In genomic region chr16:30065537-30066183, GRCm38 (mm10) we compare ENCODE assay signal across 8 mouse cellular contexts. TPM values are rescaled to one million over a fixed set of nuclear protein-coding genes. Genes with fewer than 3 reads are reported as not detected.
DNase-seq lines count a peak whose midpoint lies in the region; ATAC-seq and TF ChIP-seq lines count a peak whose summit lies in the region.

No protein-coding gene starts in this region.

- peak overlapping the region; percentile 54 for H3K4me3 ChIP-seq in cerebellum, adult 2 months (replicated peaks; ENCODE audit: insufficient read depth, low read depth, low read length)
- H3K4me3 ChIP-seq in E14TG2a.4 (replicated peaks; ENCODE audit: low read length): peak overlapping the region; percentile 84
- peak overlapping the region; percentile 61 for H3K4me3 ChIP-seq in forebrain, embryonic 14.5 days (ENCODE audit: low read depth, low read length)
- peak overlapping the region; percentile 64 for H3K4me3 ChIP-seq in intestine, postnatal 0 days (ENCODE audit: low read depth, low read length)
- H3K4me3 ChIP-seq in midbrain, postnatal 0 days (ENCODE audit: low read depth, low read length): peak overlapping the region; percentile 47

- H3K27ac ChIP-seq in cerebellum, adult 2 months (ENCODE audit: insufficient read depth, low read length): peak overlapping the region; percentile 63; the same call in 1 of the 2 replicates
- H3K27ac ChIP-seq in forebrain, embryonic 14.5 days (ENCODE audit: low read depth, low read length): peak overlapping the region; percentile 84
- H3K27ac ChIP-seq in intestine, postnatal 0 days (ENCODE audit: low read depth, low read length): peak overlapping the region; percentile 88
- H3K27ac ChIP-seq in midbrain, postnatal 0 days (ENCODE audit: low read depth, low read length): peak overlapping the region; percentile 52; the same call in 1 of the 2 replicates

- TF ChIP-seq POLR2A in cerebellum, adult 2 months (IDR thresholded peaks at IDR 0.05; ENCODE audit: borderline replicate concordance, insufficient read depth, low read length): no peak

- peaks cover 11% of the 10 kb centered on the region for H3K36me3 ChIP-seq in E14TG2a.4 (ENCODE audit: insufficient read depth, low read length)
- no peaks in the 10 kb centered on the region for H3K36me3 ChIP-seq in forebrain, embryonic 14.5 days (ENCODE audit: control insufficient read depth, insufficient read depth, low read length)
- H3K36me3 ChIP-seq in intestine, postnatal 0 days (ENCODE audit: control insufficient read depth, insufficient read depth): no peaks in the 10 kb centered on the region; the same call in 1 of the 2 replicates
- H3K36me3 ChIP-seq in midbrain, postnatal 0 days (ENCODE audit: insufficient read depth, low read length): no peaks in the 10 kb centered on the region

- no peak for TF ChIP-seq CTCF in cerebellum, adult 2 months (IDR thresholded peaks at IDR 0.05; ENCODE audit: borderline replicate concordance, insufficient read depth, low read depth, low read length)
- no peak for TF ChIP-seq CTCF in E14TG2a.4 (conservative IDR thresholded peaks at IDR 0.05; ENCODE audit: low read length)
- no peak for TF ChIP-seq CTCF in intestine, postnatal 0 days (IDR thresholded peaks at IDR 0.05; ENCODE audit: low read depth)
- no peak for TF ChIP-seq CTCF in midbrain, postnatal 0 days (IDR thresholded peaks at IDR 0.05)

- peak in 1 of 2 experiments; percentile 25 for DNase-seq in cerebellum, adult 2 months
- peak; percentile 45 for DNase-seq in forebrain, embryonic 14.5 days (ENCODE audit: low spot score)
- DNase-seq in midbrain, postnatal 0 days (ENCODE audit: low spot score): no peak
- no peak for DNase-seq in gastrocnemius, adult 8-10 months (ENCODE audit: low spot score in 2 of 2)
- no peak for DNase-seq in Muller cell, postnatal 12 days (ENCODE audit: inconsistent ontology term)

- peak overlapping the region; percentile 100 for H3K4me2 ChIP-seq in forebrain, embryonic 14.5 days (ENCODE audit: low read length)
- H3K4me2 ChIP-seq in intestine, postnatal 0 days (replicated peaks; ENCODE audit: low read depth): peak overlapping the region; percentile 97
- H3K4me2 ChIP-seq in midbrain, postnatal 0 days (ENCODE audit: low read depth, low read length, poor library complexity, severe bottlenecking): peak overlapping the region; percentile 78

- no peaks in the 10 kb centered on the region for H3K4me1 ChIP-seq in cerebellum, adult 2 months (ENCODE audit: control insufficient read depth, insufficient read depth, low read length)
- H3K4me1 ChIP-seq in E14TG2a.4 (replicated peaks; ENCODE audit: low read depth, low read length): peaks cover 65% of the 10 kb centered on the region
- peaks cover 29% of the 10 kb centered on the region for H3K4me1 ChIP-seq in forebrain, embryonic 14.5 days (ENCODE audit: control insufficient read depth, insufficient read depth, low read length)
- 0 out of 2 replicates have a peak, but pooled peaks cover 3% of the 10 kb centered on the region for H3K4me1 ChIP-seq in intestine, postnatal 0 days (replicated peaks; ENCODE audit: control insufficient read depth, insufficient read depth, low read length)
- H3K4me1 ChIP-seq in midbrain, postnatal 0 days (ENCODE audit: insufficient read depth, low read length): no peaks in the 10 kb centered on the region

- no peaks in the 10 kb centered on the region for H3K9me3 ChIP-seq in E14TG2a.4 (ENCODE audit: low read length)
- H3K9me3 ChIP-seq in forebrain, embryonic 14.5 days (replicated peaks; ENCODE audit: control insufficient read depth, low read length): no peaks in the 10 kb centered on the region
- no peaks in the 10 kb centered on the region for H3K9me3 ChIP-seq in intestine, postnatal 0 days (ENCODE audit: control insufficient read depth)
- H3K9me3 ChIP-seq in midbrain, postnatal 0 days (ENCODE audit: low read length): no peaks in the 10 kb centered on the region

- 4% methylated on average over 21 of the region's 21 CpGs for WGBS in cerebellum, adult 2 months
- under 1% methylated on average over 21 of the region's 21 CpGs for WGBS in forebrain, embryonic 14.5 days
- 1% methylated on average over 21 of the region's 21 CpGs for WGBS in intestine, postnatal 0 days
- under 1% methylated on average over 21 of the region's 21 CpGs for WGBS in midbrain, postnatal 0 days

- peaks cover 11% of the 10 kb centered on the region; the same call in 1 of the 2 replicates for H3K27me3 ChIP-seq in cerebellum, adult 2 months (ENCODE audit: control insufficient read depth, insufficient read depth, low read length)
- peaks cover 4% of the 10 kb centered on the region; the same call in 1 of the 2 replicates for H3K27me3 ChIP-seq in E14TG2a.4 (ENCODE audit: insufficient read depth, low read length)
- 0 out of 2 replicates have a peak, but pooled peaks cover 7% of the 10 kb centered on the region for H3K27me3 ChIP-seq in forebrain, embryonic 14.5 days (replicated peaks; ENCODE audit: control insufficient read depth, insufficient read depth, low read length)
- H3K27me3 ChIP-seq in intestine, postnatal 0 days (replicated peaks; ENCODE audit: control insufficient read depth, insufficient read depth, low read length): no peaks in the 10 kb centered on the region
- H3K27me3 ChIP-seq in midbrain, postnatal 0 days (ENCODE audit: insufficient read depth, low read length): peaks cover 35% of the 10 kb centered on the region

- no peak for ATAC-seq in cerebellum, adult (ENCODE audit: insufficient number of reproducible peaks, low FRiP score, low TSS enrichment)
- no peak for ATAC-seq in forebrain, embryonic 14.5 days
- no peak for ATAC-seq in intestine, postnatal 0 days
- ATAC-seq in midbrain, postnatal 0 days (ENCODE audit: low FRiP score): no peak

- H3K9ac ChIP-seq in forebrain, embryonic 14.5 days (ENCODE audit: low read length): peak overlapping the region; percentile 77
- H3K9ac ChIP-seq in intestine, postnatal 0 days (ENCODE audit: low read depth, low read length): peak overlapping the region; percentile 76
- peak overlapping the region; percentile 44 for H3K9ac ChIP-seq in midbrain, postnatal 0 days (replicated peaks; ENCODE audit: low read length, poor library complexity, severe bottlenecking)

RNA-seq across cellular contexts. Expression of gene Hes1, which starts 1.5 kb away (rescaled TPM):
- polyA plus RNA-seq in cerebellum, adult 2 months (2012; rRNA removed): 22.4 and 24.5 TPM in 2 replicates
- polyA plus RNA-seq in forebrain, embryonic 14.5 days (2014; fragmentation: Nextera tagmentation; extraction: Ambion mirVana): 15.2 and 20.5 TPM in 2 replicates
- 44.0 and 52.9 TPM in 2 replicates for polyA plus RNA-seq in intestine, postnatal 0 days (2015; fragmentation: Nextera tagmentation; extraction: Ambion mirVana)
- 10.2 and 10.3 TPM in 2 replicates for total RNA-seq in midbrain, postnatal 0 days (2014; rRNA removed)
- 9.2 and 13.0 TPM in 2 replicates for polyA plus RNA-seq in midbrain, postnatal 0 days (2015; fragmentation: Nextera tagmentation; extraction: Ambion mirVana)
- 10 to 100 TPM in 2 of 4 experiments, 1 to 10 TPM in 2; 8.9 to 13.4 (median 9.9) TPM for total RNA-seq in gastrocnemius, adult 8-10 months (2022)
